Mouse (Mus musculus): ENCODE measurements at regions not wholly inside any gene's neighbourhood (a gene's known extent, or its start where the extent isn't known, plus 50 kb on each side); places are given as distances from the start of the nearest gene placed in this dataset.

- no peak for TF ChIP-seq POLR2A (IDR thresholded peaks at IDR 0.05; ENCODE audit: control insufficient read depth, extremely low read depth, insufficient read depth, low read length, poor library complexity)
- no peak for TF ChIP-seq CTCF (IDR thresholded peaks at IDR 0.05; ENCODE audit: borderline replicate concordance, control insufficient read depth, extremely low read depth, insufficient read depth, low read length, poor library complexity)
These were observed 1076.1 kb upstream of the Gm7489 start for GRCm38 (mm10) chr15:52808622-52809021.

Measured in thymus, adult 2 months (tissue).